Mouse (Mus musculus): ENCODE data around the gene Eef1akmt4. TPM values are rescaled to one million over a fixed set of nuclear protein-coding genes. Genes with fewer than 3 reads are reported as not detected.

The Eef1akmt4 gene
- polyA plus RNA-seq, 1 experiment from 2014 or later, result 20.6 TPM

DNA sequence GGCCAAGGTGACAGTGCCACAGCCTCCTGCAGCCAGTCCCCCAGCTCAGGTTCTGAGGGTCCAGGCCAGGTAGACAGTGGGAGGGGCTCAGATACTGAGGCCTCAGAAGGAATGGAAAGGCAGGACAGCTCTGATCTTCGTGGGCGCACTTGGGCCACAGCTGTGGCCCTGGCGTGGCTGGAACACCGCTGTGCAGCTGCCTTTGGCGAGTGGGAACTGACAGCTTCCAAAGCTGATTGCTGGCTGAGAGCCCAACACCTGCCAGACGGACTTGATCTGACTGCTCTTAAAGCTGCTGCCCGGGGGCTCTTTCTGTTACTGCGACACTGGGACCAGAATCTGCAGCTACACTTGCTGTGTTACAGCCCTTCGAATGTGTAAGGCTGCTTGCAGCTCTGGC lies 6.7 kb upstream of the Eef1akmt4 start:
- ATAC-seq (ENCODE audit: extremely low read depth, insufficient number of reproducible peaks, low FRiP score, low TSS enrichment), result no peak
- Histone ChIP-seq H3K27me3 (replicated peaks) (peaks cover 2% of the 10 kb centered on the region; the same call in 1 of the 2 replicates), H3K4me3 (no peak overlapping the region), H3K27ac (replicated peaks) (no peak overlapping the region), H3K9ac (no peak overlapping the region), H3K4me1 (peaks cover 6% of the 10 kb centered on the region), H3K4me2 (no peak overlapping the region), H3K36me3 (peaks cover 43% of the 10 kb centered on the region), H3K9me3 (no peaks in the 10 kb centered on the region)
- WGBS, result 57% methylated on average over 9 of the region's 9 CpGs

DNA sequence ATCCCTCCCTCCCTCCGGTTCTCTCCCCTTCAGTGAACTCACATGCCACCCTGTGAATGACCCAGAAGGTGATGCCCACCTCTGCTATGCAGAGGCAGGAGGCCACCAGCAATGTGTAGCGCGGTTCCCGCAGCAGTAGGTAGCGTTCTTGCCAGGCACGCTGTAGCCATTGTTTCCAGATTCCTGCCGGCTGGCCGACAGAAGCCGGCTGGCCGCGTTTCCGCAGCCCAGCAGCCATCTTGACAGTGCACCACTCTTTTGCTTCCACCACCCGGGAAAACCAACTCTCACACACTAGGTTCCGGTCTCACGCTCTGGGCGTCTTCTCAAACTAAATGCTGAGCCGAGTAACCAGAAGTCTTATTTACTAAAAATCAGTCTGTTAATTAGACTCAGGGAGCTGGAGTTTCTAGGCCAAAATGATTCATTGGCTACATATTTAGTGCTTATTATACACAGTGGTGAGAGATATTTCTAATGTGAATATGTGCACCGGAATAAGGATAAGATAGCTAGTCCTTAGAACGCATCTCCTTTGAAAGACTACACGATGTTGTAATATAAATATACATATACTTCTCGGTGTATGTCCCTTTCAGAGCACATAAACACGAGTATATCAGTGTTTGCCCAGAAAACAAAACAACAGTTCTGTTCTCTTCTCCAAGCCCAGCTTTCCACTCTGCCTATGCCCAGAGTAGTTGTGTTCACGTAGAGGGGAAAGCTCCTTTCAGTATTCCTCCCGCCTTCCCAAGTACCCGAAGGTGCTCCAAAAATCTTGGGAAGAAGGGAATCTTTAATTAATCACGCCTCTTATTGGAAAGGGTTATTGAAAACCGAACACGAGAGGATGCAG lies 664 bp upstream of the Eef1akmt4 start:
- Histone ChIP-seq H3K27me3 (replicated peaks) (no peaks in the 10 kb centered on the region), H3K36me3 (peaks cover 25% of the 10 kb centered on the region), H3K4me3 (peak overlapping the region; percentile 84), H3K9ac (peak overlapping the region; percentile 90), H3K9me3 (no peaks in the 10 kb centered on the region), H3K4me1 (peaks cover 21% of the 10 kb centered on the region), H3K4me2 (peak overlapping the region; percentile 97), H3K27ac (replicated peaks) (peak overlapping the region; percentile 79)
- ATAC-seq (ENCODE audit: extremely low read depth, insufficient number of reproducible peaks, low FRiP score, low TSS enrichment), result 0 out of 2 replicates have a peak, but pooled peaks have one; percentile 59
- under 1% methylated on average over 28 of the region's 28 CpGs for WGBS

DNA sequence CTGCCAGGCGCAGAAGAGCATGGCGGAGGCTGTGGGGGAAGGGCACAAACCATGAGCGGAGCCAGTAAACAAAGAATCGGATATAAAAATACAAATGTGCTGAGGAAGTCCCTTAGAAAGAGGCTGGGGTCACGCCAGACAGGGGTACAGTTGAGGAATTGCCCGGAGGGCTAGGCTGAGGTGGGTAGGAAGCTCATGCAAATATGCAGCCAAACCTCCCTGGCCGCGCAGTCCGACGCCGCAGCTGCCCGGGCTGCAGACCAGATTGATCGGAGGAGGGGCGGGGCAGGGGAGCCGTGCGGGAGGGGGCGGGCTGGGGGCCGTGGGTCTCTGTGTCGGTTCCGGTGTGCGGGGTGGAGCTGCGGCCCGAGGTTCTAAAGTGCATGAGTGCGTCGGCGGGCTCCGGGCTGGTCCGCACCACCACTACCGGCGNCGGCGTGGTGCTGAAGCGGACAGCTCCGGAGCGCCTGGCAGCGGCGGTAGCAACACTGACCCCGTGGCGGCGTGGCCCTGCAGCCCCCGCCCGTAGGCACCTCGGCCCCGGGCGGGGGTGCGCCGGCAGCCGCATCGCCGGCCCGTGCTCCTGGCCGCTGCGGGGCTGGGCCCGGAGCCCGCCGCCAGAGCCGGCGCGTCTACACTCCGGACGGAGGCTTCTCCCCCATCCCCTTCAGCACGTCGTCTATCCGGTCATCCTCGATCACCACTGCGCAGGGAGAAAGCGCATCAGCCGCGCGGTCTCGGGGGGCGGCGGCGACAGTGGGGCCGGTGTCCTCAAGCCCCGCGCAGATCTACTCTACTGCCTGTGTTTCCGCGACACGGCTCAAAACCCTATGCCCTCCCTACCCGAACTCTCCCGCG lies 8.4 kb downstream of the Eef1akmt4 start:
- Histone ChIP-seq H3K9ac (peak overlapping the region; percentile 37; the same call in 1 of the 2 replicates), H3K4me1 (peaks cover 30% of the 10 kb centered on the region), H3K9me3 (no peaks in the 10 kb centered on the region), H3K27me3 (replicated peaks) (peaks cover 65% of the 10 kb centered on the region), H3K36me3 (0 out of 2 replicates have a peak, but pooled peaks cover 8% of the 10 kb centered on the region), H3K27ac (replicated peaks) (no peak overlapping the region), H3K4me2 (peak overlapping the region; percentile 99), H3K4me3 (peak overlapping the region; percentile 75)
- 2% methylated on average over 82 of the region's 83 CpGs for WGBS
- ATAC-seq (ENCODE audit: extremely low read depth, insufficient number of reproducible peaks, low FRiP score, low TSS enrichment), result 0 out of 2 replicates have a peak, but pooled peaks have one; percentile 26

DNA sequence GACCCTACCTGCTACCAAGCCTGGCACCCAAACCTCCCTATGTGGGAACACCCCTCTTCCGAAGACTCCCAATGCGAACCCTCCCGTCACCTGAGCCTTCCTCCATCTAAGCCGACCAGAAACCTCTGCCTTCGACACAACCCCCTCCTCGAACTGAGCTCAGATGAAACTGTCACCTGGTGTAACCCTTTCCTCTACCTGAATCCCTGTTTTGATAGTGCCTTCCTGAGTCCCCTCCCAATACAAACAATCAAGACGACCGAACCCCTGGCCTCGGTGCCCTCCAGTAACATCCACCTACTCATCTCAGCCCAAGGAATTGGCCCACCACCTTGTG lies 9.0 kb downstream of the Eef1akmt4 start:
- Histone ChIP-seq H3K4me1 (peaks cover 30% of the 10 kb centered on the region), H3K4me3 (peak overlapping the region; percentile 75), H3K9me3 (no peaks in the 10 kb centered on the region), H3K27me3 (replicated peaks) (peaks cover 70% of the 10 kb centered on the region), H3K4me2 (peak overlapping the region; percentile 99), H3K36me3 (0 out of 2 replicates have a peak, but pooled peaks cover 8% of the 10 kb centered on the region), H3K9ac (no peak overlapping the region), H3K27ac (replicated peaks) (no peak overlapping the region)
- 0% methylated on average over 9 of the region's 9 CpGs for WGBS
- no peak for ATAC-seq (ENCODE audit: extremely low read depth, insufficient number of reproducible peaks, low FRiP score, low TSS enrichment)

DNA sequence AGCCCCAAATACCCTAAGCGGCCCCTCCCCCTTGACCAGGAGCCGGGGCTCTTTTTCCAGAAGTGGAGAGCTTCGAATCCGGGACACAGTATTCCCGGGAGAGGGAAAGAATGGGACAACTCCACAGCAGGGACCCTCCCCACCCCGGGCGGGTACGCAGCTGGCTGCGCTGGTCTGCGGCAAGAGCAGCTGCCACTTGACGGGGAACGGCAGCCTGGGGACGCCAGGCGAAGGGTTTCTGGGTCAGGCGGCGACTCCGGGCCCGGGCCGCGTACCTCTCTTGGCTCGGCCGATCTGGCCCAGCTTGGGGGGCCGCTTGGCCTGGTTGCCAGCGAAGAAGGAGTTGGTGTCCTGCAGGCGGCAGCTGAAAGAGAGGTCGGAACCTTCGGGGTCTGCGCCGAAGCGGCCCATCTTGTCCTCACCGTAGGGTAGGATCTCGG lies 9.4 kb downstream of the Eef1akmt4 start:
- H3K4me1 ChIP-seq, result peaks cover 30% of the 10 kb centered on the region
- peaks cover 70% of the 10 kb centered on the region for H3K27me3 ChIP-seq (replicated peaks)
- no peak overlapping the region for H3K27ac ChIP-seq (replicated peaks)
- peak overlapping the region; percentile 75 for H3K4me3 ChIP-seq
- ATAC-seq (ENCODE audit: extremely low read depth, insufficient number of reproducible peaks, low FRiP score, low TSS enrichment), result no peak
- no peaks in the 10 kb centered on the region for H3K9me3 ChIP-seq
- H3K4me2 ChIP-seq, result peak overlapping the region; percentile 99
- under 1% methylated on average over 32 of the region's 32 CpGs for WGBS
- H3K9ac ChIP-seq, result peak overlapping the region; percentile 80
- H3K36me3 ChIP-seq, result 0 out of 2 replicates have a peak, but pooled peaks cover 8% of the 10 kb centered on the region

DNA sequence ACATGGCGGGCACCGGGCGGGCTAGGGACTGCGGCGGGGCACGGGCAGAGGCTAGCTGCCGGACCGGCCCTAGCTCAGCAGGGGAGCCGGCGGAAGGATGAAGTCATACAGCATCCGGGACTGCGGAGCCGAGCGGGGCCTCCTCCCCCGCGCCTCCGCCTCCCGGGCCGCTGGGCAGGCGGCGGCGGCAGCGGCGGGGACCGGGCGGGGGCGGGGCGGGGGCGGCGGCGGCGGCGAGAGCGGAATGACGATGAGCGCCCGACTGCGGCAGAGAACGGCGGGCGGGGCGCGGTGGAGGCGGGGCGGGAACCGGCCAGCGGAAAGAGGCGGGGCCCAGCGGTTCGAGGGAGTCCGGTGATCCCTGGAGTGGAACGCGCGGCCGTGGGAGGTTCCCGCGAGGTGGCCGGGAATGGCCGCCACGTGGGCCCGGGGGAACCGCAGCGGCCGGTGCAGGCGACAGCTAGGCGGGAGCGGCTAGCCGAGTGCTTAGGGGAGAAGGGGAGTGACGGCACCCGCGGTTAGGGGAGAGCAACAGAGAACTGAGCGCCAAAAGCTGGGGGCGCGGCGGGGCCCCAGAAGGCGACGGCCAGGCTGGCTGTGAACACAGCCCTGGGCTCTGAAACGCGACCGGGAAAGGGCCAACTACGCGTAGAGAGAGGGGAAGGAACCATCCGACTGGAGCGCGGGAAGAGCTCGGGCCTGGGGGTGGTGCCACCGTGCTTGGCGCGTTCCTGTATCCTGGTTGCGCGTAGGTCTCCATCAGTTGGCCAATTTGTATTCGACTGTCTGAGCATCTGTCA lies 10.0 kb downstream of the Eef1akmt4 start, which contains the start of gene Camk2n2:
Camk2n2 (minus strand) TSS at position 97 of the 800 bp plus-strand sequence.
- 1% methylated on average over 70 of the region's 92 CpGs for WGBS
- Histone ChIP-seq H3K27ac (replicated peaks) (peak within 1 kb of the TSS; percentile 36; the same call in 1 of the 2 replicates), H3K36me3 (0 out of 2 replicates have a peak, but pooled peaks cover 8% of the 10 kb centered on the region), H3K27me3 (replicated peaks) (peaks cover 70% of the 10 kb centered on the region), H3K9ac (peak within 1 kb of the TSS; percentile 80), H3K4me1 (peaks cover 30% of the 10 kb centered on the region), H3K4me2 (peak within 1 kb of the TSS; percentile 99), H3K4me3 (peak within 1 kb of the TSS; percentile 75), H3K9me3 (no peaks in the 10 kb centered on the region)
- ATAC-seq (ENCODE audit: extremely low read depth, insufficient number of reproducible peaks, low FRiP score, low TSS enrichment), result peak; percentile 17; the same call in 1 of the 2 replicates

DNA sequence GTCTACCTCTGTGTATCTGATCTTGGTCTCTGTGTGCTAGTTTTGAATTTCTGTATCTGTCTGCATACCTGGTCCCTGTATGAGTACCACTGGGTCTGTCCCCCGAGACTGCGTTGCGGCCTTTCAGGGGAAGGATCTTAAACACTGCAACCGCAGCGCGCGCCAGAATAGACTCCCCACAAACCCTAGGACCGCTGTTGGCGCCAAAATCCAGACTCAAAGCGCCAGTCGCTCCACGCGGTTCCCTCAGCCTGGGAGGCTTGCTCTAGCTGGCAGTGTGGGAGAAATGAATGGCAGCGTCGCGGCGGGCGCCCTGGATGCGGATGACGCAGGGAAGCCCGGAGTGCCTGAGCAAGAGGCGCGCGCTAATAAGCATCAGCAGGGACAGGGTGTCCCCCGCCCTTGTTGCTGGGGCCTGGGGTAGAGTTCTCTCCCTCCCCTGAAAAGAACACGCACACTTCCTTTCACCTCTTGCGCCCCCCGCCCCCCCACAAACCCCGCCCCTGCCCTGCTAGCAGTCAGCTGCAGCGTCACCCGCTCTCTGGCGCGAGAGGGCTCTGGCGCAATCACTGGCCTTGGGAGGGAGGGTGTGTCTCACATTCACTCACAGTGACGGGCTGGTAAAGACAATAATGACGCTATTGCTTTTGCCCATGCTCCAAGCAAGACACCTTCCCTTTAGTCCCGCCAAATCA lies 10.7 kb downstream of the Eef1akmt4 start:
- ATAC-seq (ENCODE audit: extremely low read depth, insufficient number of reproducible peaks, low FRiP score, low TSS enrichment), result no peak

DNA sequence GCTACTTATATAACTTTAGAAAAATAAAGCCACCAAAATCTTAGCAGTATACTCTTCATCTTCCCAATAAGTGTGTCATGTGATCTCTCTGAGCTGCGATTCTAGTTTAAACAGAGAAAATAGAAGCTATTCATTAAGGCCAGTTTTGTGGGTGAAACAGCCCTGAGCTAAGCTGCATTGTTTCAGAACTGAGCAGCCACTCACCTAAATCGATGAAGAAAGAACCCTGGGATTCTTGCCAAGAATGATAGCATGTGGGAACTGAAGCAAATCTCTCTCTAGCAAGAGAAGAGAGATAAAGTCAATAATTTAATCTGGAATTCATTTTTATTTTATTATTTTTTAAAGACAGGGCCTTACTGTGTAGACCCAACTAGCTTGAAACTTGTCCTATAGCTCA lies 11.8 kb downstream of the Eef1akmt4 start:
- no peak overlapping the region for H3K27ac ChIP-seq (replicated peaks)
- 0 out of 2 replicates have a peak, but pooled peaks cover 5% of the 10 kb centered on the region for H3K36me3 ChIP-seq
- no peak overlapping the region for H3K4me3 ChIP-seq
- WGBS, result 58% methylated on average over 2 of the region's 2 CpGs
- H3K27me3 ChIP-seq (replicated peaks), result peaks cover 73% of the 10 kb centered on the region
- no peaks in the 10 kb centered on the region for H3K9me3 ChIP-seq
- ATAC-seq (ENCODE audit: extremely low read depth, insufficient number of reproducible peaks, low FRiP score, low TSS enrichment), result no peak
- no peak overlapping the region for H3K9ac ChIP-seq
- no peak overlapping the region for H3K4me2 ChIP-seq
- H3K4me1 ChIP-seq, result peaks cover 30% of the 10 kb centered on the region

More for the DNA sequence above, 10.7 kb downstream of the Eef1akmt4 start:
- Histone ChIP-seq H3K27ac (replicated peaks) (no peak overlapping the region), H3K27me3 (replicated peaks) (peaks cover 75% of the 10 kb centered on the region), H3K4me2 (peak overlapping the region; percentile 99), H3K4me1 (peaks cover 30% of the 10 kb centered on the region), H3K4me3 (peak overlapping the region; percentile 75), H3K36me3 (0 out of 2 replicates have a peak, but pooled peaks cover 8% of the 10 kb centered on the region), H3K9me3 (no peaks in the 10 kb centered on the region), H3K9ac (peak overlapping the region; percentile 80)
- under 1% methylated on average over 37 of the region's 37 CpGs for WGBS

DNA sequence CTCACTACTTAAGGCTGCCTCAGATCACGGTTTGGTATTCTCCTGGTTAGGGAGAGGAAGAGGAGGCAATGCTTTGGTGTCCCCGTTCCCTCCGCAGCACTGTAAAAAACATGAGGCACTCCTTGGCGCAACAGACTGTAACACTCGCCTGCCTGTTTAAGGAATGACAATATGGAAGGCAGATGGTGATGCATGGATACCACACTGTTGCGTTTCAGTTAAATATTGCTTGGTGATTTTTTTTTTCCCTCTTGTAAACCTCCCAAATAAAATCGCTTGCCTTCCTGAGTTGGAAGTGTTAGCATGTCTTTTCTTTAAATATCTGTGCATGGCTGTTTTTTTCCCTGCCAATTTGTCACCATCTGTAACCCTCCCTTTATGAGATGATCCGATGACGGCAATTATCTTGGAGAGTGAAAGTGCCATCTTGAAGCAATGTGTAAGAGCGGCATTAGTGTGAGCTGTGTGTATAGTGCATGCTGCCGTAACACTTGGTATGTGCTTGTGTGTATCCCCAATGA lies 17.5 kb downstream of the Eef1akmt4 start:
- Histone ChIP-seq H3K36me3 (no peaks in the 10 kb centered on the region), H3K9ac (no peak overlapping the region), H3K4me2 (peak overlapping the region; percentile 92), H3K27me3 (replicated peaks) (peaks cover 52% of the 10 kb centered on the region), H3K9me3 (no peaks in the 10 kb centered on the region), H3K27ac (replicated peaks) (no peak overlapping the region), H3K4me3 (0 out of 2 replicates have a peak overlapping the region, but pooled peaks have one; percentile 64), H3K4me1 (peaks cover 12% of the 10 kb centered on the region)
- no peak for ATAC-seq (ENCODE audit: extremely low read depth, insufficient number of reproducible peaks, low FRiP score, low TSS enrichment)
- WGBS, result 49% methylated on average over 11 of the region's 11 CpGs

Measured in heart, embryonic 13.5 days (tissue).